ENCODE assay signal across 14 mouse cellular contexts in the genomic region with DNA sequence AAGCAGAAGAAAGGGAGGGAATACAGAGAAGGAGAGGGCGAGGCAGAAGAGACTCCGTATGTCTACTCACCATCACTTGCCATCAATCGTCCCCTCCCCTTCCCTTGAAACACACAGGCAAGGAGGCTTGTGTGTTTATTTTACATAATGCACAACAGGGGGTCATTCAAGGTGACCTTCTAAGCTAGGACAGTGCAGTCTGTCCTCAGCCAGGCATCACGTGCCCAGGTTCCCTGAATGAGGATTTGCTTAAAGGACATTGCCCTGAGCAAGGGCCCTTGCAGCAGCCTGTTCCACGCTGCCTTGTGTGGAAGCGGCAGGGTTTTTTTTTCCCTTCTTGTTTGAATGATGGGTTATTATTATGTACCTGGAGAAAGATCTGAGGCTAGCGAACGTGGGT.
"Had no signal": no experiment of that assay in that cellular context is flagged by ENCODE, and none has a peak within 500 bp of the region (broad histone marks: within the 10 kb centered on the region; RNA-seq: fewer than 3 reads in every experiment).

No protein-coding gene starts in this region.

- H3K4me3 ChIP-seq: limb, embryonic 10.5 days; limb, embryonic 13.5 days; liver, embryonic 12.5 days; liver, embryonic 15.5 days; lung, embryonic 15.5 days; megakaryocyte, embryonic 14.5 days; midbrain, embryonic 12.5 days had no signal

- ATAC-seq: intestine, postnatal 0 days; liver, embryonic 12.5 days had no signal

- H3K4me1 ChIP-seq: limb, embryonic 10.5 days; limb, embryonic 13.5 days; liver, embryonic 12.5 days; liver, embryonic 15.5 days; lung, embryonic 15.5 days; megakaryocyte, embryonic 14.5 days; midbrain, embryonic 12.5 days had no signal

- H3K27ac ChIP-seq: limb, embryonic 10.5 days; limb, embryonic 13.5 days; liver, embryonic 12.5 days; liver, embryonic 15.5 days; lung, embryonic 15.5 days; midbrain, embryonic 12.5 days had no signal

- DNase-seq: liver; lung, adult 18-20 months; lung, postnatal 10 days; lung, postnatal 36 days; thymus, adult 18-20 months; thymus, postnatal 36 days had no signal

- H3K27me3 ChIP-seq: limb, embryonic 13.5 days; liver, embryonic 12.5 days; liver, embryonic 15.5 days; lung, embryonic 15.5 days; midbrain, embryonic 12.5 days had no signal

- H3K9me3 ChIP-seq: limb, embryonic 10.5 days; limb, embryonic 13.5 days; liver, embryonic 12.5 days; liver, embryonic 15.5 days; lung, embryonic 15.5 days; megakaryocyte, embryonic 14.5 days; midbrain, embryonic 12.5 days had no signal

- H3K4me2 ChIP-seq: limb, embryonic 13.5 days; liver, embryonic 12.5 days; liver, embryonic 15.5 days; lung, embryonic 15.5 days; midbrain, embryonic 12.5 days had no signal

- H3K9ac ChIP-seq: limb, embryonic 13.5 days; liver, embryonic 12.5 days; liver, embryonic 15.5 days; lung, embryonic 15.5 days; midbrain, embryonic 12.5 days had no signal

- H3K36me3 ChIP-seq: limb, embryonic 10.5 days; limb, embryonic 13.5 days; liver, embryonic 12.5 days; liver, embryonic 15.5 days; lung, embryonic 15.5 days; midbrain, embryonic 12.5 days had no signal
